Comparison of ENCODE assay signal across 9 mouse cellular contexts in the genomic region with DNA sequence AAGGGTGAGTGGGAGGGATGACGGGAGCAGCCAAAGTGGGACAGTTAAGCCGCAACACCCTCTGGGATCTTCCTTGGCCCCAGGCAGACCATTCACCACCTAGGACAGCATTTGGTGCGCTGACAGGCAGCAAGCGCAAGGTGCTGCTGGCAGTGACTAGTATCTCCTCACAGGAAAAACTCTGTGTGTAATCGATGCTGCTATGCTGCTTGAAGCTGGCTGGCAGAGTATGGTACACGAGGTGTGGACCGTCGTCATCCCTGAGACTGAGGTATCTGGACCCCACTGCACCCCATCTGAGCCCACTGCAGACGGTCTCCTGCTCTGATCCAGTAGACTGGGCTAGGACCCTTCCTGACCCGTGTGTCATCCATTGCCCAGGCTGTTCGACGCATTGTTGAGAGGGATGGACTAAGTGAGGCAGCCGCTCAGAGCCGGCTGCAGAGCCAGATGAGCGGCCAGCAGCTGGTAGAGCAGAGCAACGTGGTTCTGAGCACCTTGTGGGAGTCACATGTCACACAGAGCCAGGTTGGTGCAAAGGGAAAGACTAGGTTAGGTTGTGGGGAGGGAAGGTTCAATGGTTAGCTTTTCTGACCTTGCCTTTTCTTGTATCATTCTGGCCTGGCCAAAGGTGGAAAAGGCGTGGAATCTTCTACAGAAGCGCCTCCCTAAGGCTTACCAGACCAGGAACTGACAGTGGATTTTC. TPM values are rescaled to one million over a fixed set of nuclear protein-coding genes. Genes with fewer than 3 reads are reported as not detected.
A peak's percentile ranks its signal among the peaks of the same experiment; 100 is the strongest.
DNase-seq lines count a peak whose midpoint lies in the region; ATAC-seq and TF ChIP-seq lines count a peak whose summit lies in the region.
"Had no signal": no experiment of that assay in that cellular context is flagged by ENCODE, and none has a peak within 500 bp of the region (broad histone marks: within the 10 kb centered on the region; RNA-seq: fewer than 3 reads in every experiment).

No protein-coding gene starts in this region.

- H3K36me3 ChIP-seq in liver, adult 2 months (ENCODE audit: control insufficient read depth, insufficient read depth, low read length) = peaks cover 16% of the 10 kb centered on the region
- peaks cover 34% of the 10 kb centered on the region for H3K36me3 ChIP-seq in liver, postnatal 0 days (replicated peaks; ENCODE audit: insufficient read depth, low read length)
- H3K36me3 ChIP-seq in stomach, embryonic 14.5 days (ENCODE audit: control insufficient read depth, insufficient read depth, low read length) = peaks cover 12% of the 10 kb centered on the region

- no peaks in the 10 kb centered on the region for H3K9me3 ChIP-seq in liver, postnatal 0 days (ENCODE audit: low read length)
- H3K9me3 ChIP-seq in stomach, embryonic 14.5 days (ENCODE audit: control insufficient read depth, low read depth, low read length) = no peaks in the 10 kb centered on the region

- TF ChIP-seq CTCF in liver, adult 2 months (IDR thresholded peaks at IDR 0.05; ENCODE audit: low read depth, low read length) = no peak
- no peak for TF ChIP-seq CTCF in liver, postnatal 0 days (IDR thresholded peaks at IDR 0.05; ENCODE audit: low read depth)

- no peaks in the 10 kb centered on the region for H3K27me3 ChIP-seq in liver, adult 2 months (ENCODE audit: control insufficient read depth, insufficient read depth, low read length)
- H3K27me3 ChIP-seq in liver, postnatal 0 days (ENCODE audit: insufficient read depth, low read length) = no peaks in the 10 kb centered on the region
- no peaks in the 10 kb centered on the region; the same call in 1 of the 2 replicates for H3K27me3 ChIP-seq in stomach, embryonic 14.5 days (ENCODE audit: control insufficient read depth, insufficient read depth, low read length)

- H3K27ac ChIP-seq in liver, adult 2 months (replicated peaks; ENCODE audit: insufficient read depth, low read depth, low read length) = no peak overlapping the region
- no peak overlapping the region for H3K27ac ChIP-seq in liver, postnatal 0 days (ENCODE audit: low read depth)
- no peak overlapping the region for H3K27ac ChIP-seq in stomach, embryonic 14.5 days (ENCODE audit: low read length)

- no peak overlapping the region for H3K4me2 ChIP-seq in liver, postnatal 0 days (ENCODE audit: low read depth, low read length)
- peak overlapping the region; percentile 96; the same call in 1 of the 2 replicates for H3K4me2 ChIP-seq in stomach, embryonic 14.5 days (replicated peaks; ENCODE audit: low read depth, low read length)

- peaks cover 6% of the 10 kb centered on the region; the same call in 1 of the 2 replicates for H3K79me2 ChIP-seq in liver, adult 2 months (ENCODE audit: control insufficient read depth, insufficient read depth, low read length)

- no peak for TF ChIP-seq POLR2A in liver, adult 2 months (IDR thresholded peaks at IDR 0.05; ENCODE audit: extremely low read depth, insufficient read depth, low read length)

- DNase-seq in adrenal gland, adult 2 months = peak; percentile 8
- no peak for DNase-seq in adrenal gland, postnatal 14 days
- DNase-seq in liver, adult 2 months (ENCODE audit: extremely low read depth, low read depth, low spot score) = peak; percentile 73
- DNase-seq in liver, postnatal 0 days = no peak
- DNase-seq in kidney, postnatal 36 days = peak; percentile 57 to 68
- no peak for DNase-seq in urinary bladder, postnatal 4 days (ENCODE audit: low spot score in 2 of 2)
- no peak for DNase-seq in right cerebral cortex, postnatal 4 days

- no peak overlapping the region for H3K4me3 ChIP-seq in liver, adult 2 months (ENCODE audit: insufficient read depth, low read depth, low read length)
- H3K4me3 ChIP-seq in liver, postnatal 0 days (ENCODE audit: low read depth, low read length) = no peak overlapping the region
- no peak overlapping the region for H3K4me3 ChIP-seq in stomach, embryonic 14.5 days (ENCODE audit: low read depth, low read length)

- H3K4me1 ChIP-seq in liver, adult 2 months (ENCODE audit: control insufficient read depth, insufficient read depth, low read length) = peaks cover 23% of the 10 kb centered on the region
- peaks cover 46% of the 10 kb centered on the region for H3K4me1 ChIP-seq in liver, postnatal 0 days (ENCODE audit: insufficient read depth)
- H3K4me1 ChIP-seq in stomach, embryonic 14.5 days (ENCODE audit: control insufficient read depth, insufficient read depth, low read length) = peaks cover 28% of the 10 kb centered on the region

- TF ChIP-seq EP300 in liver, postnatal 0 days (IDR thresholded peaks at IDR 0.05; ENCODE audit: low read depth) = no peak

- WGBS in liver, adult 2 months = 91% methylated on average over 18 of the region's 18 CpGs
- 89% methylated on average over 18 of the region's 18 CpGs for WGBS in liver, postnatal 0 days (ENCODE audit: insufficient replicate concordance)
- 89% methylated on average over 18 of the region's 18 CpGs for WGBS in stomach, embryonic 14.5 days

- no peak overlapping the region for H3K9ac ChIP-seq in liver, adult 2 months (ENCODE audit: low read depth, low read length)
- no peak overlapping the region for H3K9ac ChIP-seq in liver, postnatal 0 days (replicated peaks)
- H3K9ac ChIP-seq in stomach, embryonic 14.5 days (replicated peaks; ENCODE audit: low read depth, low read length) = no peak overlapping the region

- ATAC-seq in liver, postnatal 0 days = no peak
- ATAC-seq in stomach, embryonic 14.5 days (ENCODE audit: insufficient number of reproducible peaks, insufficient read depth, low FRiP score, low read depth) = no peak
- ATAC-seq: inflammation-experienced regulatory T-cells, adult 6 months had no signal

RNA-seq across cellular contexts. Expression of gene Mlx, which starts 1.3 kb away (rescaled TPM):
- total RNA-seq in adrenal gland, adult 2 months (2021) = 10 to 100 TPM; 57.8 to 72.3 TPM
- 36.3 and 42.4 TPM in 2 replicates for polyA plus RNA-seq in adrenal gland, adult 2 months (2012; rRNA removed)
- 39.8 and 45.9 TPM in 2 replicates for total RNA-seq in adrenal gland, postnatal 14 days (2021)
- total RNA-seq in liver, adult 2 months (2014; rRNA removed) = 33.5 and 34.4 TPM in 2 replicates
- 34.8 and 39.8 TPM in 2 replicates for polyA plus RNA-seq in liver, adult 2 months (2012; rRNA removed)
- polyA plus RNA-seq in liver, postnatal 0 days (2015; fragmentation: Nextera tagmentation; extraction: Ambion mirVana) = 24.1 and 26.1 TPM in 2 replicates
- 36.7 and 46.0 TPM in 2 replicates for polyA plus RNA-seq in stomach, embryonic 14.5 days (2014; fragmentation: Nextera tagmentation; extraction: Ambion mirVana)

RNA-seq across cellular contexts. Expression of gene Coasy, which starts 3.4 kb away (rescaled TPM):
- total RNA-seq in adrenal gland, adult 2 months (2021) = 10 to 100 TPM; 86.9 to 90.5 TPM
- 178 and 187 TPM in 2 replicates for polyA plus RNA-seq in adrenal gland, adult 2 months (2012; rRNA removed)
- total RNA-seq in adrenal gland, postnatal 14 days (2021) = 87.7 and 97.6 TPM in 2 replicates
- total RNA-seq in liver, adult 2 months (2014; rRNA removed) = 84.0 and 89.9 TPM in 2 replicates
- polyA plus RNA-seq in liver, adult 2 months (2012; rRNA removed) = 182 and 194 TPM in 2 replicates
- 38.5 and 42.9 TPM in 2 replicates for polyA plus RNA-seq in liver, postnatal 0 days (2015; fragmentation: Nextera tagmentation; extraction: Ambion mirVana)
- polyA plus RNA-seq in stomach, embryonic 14.5 days (2014; fragmentation: Nextera tagmentation; extraction: Ambion mirVana) = 37.9 and 41.3 TPM in 2 replicates

RNA-seq across cellular contexts. Expression of gene Hsd17b1, which starts 7.6 kb away (rescaled TPM):
- 1 to 10 TPM; 1.1 to 2.5 TPM for total RNA-seq in adrenal gland, adult 2 months (2021)
- 2.1 and 2.3 TPM in 2 replicates for polyA plus RNA-seq in adrenal gland, adult 2 months (2012; rRNA removed)
- total RNA-seq in adrenal gland, postnatal 14 days (2021) = 0.85 and 1.2 TPM in 2 replicates
- total RNA-seq in liver, adult 2 months (2014; rRNA removed) = 0.27 and 0.37 TPM in 2 replicates
- 0.12 and 0.37 TPM in 2 replicates for polyA plus RNA-seq in liver, adult 2 months (2012; rRNA removed)
- 0.23 and 0.33 TPM in 2 replicates for polyA plus RNA-seq in liver, postnatal 0 days (2015; fragmentation: Nextera tagmentation; extraction: Ambion mirVana)
- not detected in 2 replicates for polyA plus RNA-seq in stomach, embryonic 14.5 days (2014; fragmentation: Nextera tagmentation; extraction: Ambion mirVana)

RNA-seq across cellular contexts. Expression of gene Psmc3ip, which starts 9.5 kb away (rescaled TPM):
- total RNA-seq in adrenal gland, adult 2 months (2021) = 1 to 10 TPM; 3.6 to 5.9 TPM
- 0.38 and 0.71 TPM in 2 replicates for polyA plus RNA-seq in adrenal gland, adult 2 months (2012; rRNA removed)
- 6.6 and 8.8 TPM in 2 replicates for total RNA-seq in adrenal gland, postnatal 14 days (2021)
- 0.55 and 0.67 TPM in 2 replicates for total RNA-seq in liver, adult 2 months (2014; rRNA removed)
- 0.20 and 0.39 TPM in 2 replicates for polyA plus RNA-seq in liver, adult 2 months (2012; rRNA removed)
- polyA plus RNA-seq in liver, postnatal 0 days (2015; fragmentation: Nextera tagmentation; extraction: Ambion mirVana) = 8.1 and 8.2 TPM in 2 replicates
- polyA plus RNA-seq in stomach, embryonic 14.5 days (2014; fragmentation: Nextera tagmentation; extraction: Ambion mirVana) = 29.7 and 36.4 TPM in 2 replicates

RNA-seq across cellular contexts. Expression of gene Naglu, which starts 16.0 kb away (rescaled TPM):
- total RNA-seq in adrenal gland, adult 2 months (2021) = 10 to 100 TPM; 38.0 to 42.5 TPM
- 102 and 120 TPM in 2 replicates for polyA plus RNA-seq in adrenal gland, adult 2 months (2012; rRNA removed)
- 29.6 and 30.8 TPM in 2 replicates for total RNA-seq in adrenal gland, postnatal 14 days (2021)
- total RNA-seq in liver, adult 2 months (2014; rRNA removed) = 22.1 and 23.6 TPM in 2 replicates
- 33.8 and 38.8 TPM in 2 replicates for polyA plus RNA-seq in liver, adult 2 months (2012; rRNA removed)
- polyA plus RNA-seq in liver, postnatal 0 days (2015; fragmentation: Nextera tagmentation; extraction: Ambion mirVana) = 19.1 and 19.3 TPM in 2 replicates
- 11.2 and 14.2 TPM in 2 replicates for polyA plus RNA-seq in stomach, embryonic 14.5 days (2014; fragmentation: Nextera tagmentation; extraction: Ambion mirVana)

Comparison
In these comparisons a context has a peak if more than half of its experiments do, and no peak if none do; other contexts are left out.
1. DNase-seq: peak in adrenal gland, adult 2 months (single experiment), liver, adult 2 months (single experiment) and kidney, postnatal 36 days (2 of 2); none in adrenal gland, postnatal 14 days (single experiment), liver, postnatal 0 days (single experiment), urinary bladder, postnatal 4 days (0 of 2) and right cerebral cortex, postnatal 4 days (single experiment).